Mouse (Mus musculus) brain, adult 2 months (tissue): ENCODE measurements around the gene Gusb.
"Not testable (repeated sequence)": the region's sequence is repeated elsewhere in the genome, so short reads cannot be mapped to it uniquely, and the experiment has no call there.

Experiments
- DNase-seq: peaks from one replicate; pipeline ENCODE4 v3.0.0; 2011; ENCODE audit warnings: low read depth, low spot score

Gene Gusb

GRCm38 (mm10) chr5:130002301-130003146, at the start of gene Gusb:
Gusb (minus strand) TSS chr5:130003049.
- peak; percentile 89 for DNase-seq

- peak; percentile 60 for DNase-seq
Observed at GRCm38 (mm10) chr5:130052510-130052909, 49.7 kb upstream of the Gusb start.

GRCm38 (mm10) chr5:130051073-130051860, 48.4 kb upstream of the Gusb start:
- DNase-seq: peak; percentile 67

GRCm38 (mm10) chr5:130050416-130050815, 47.6 kb upstream of the Gusb start:
- peak; percentile 94 for DNase-seq

GRCm38 (mm10) chr5:130048786-130049520, 46.1 kb upstream of the Gusb start:
- DNase-seq: peak; percentile 68

- no peak for DNase-seq
Observed at GRCm38 (mm10) chr5:130047013-130047412, 44.2 kb upstream of the Gusb start.

GRCm38 (mm10) chr5:130046589-130046988, 43.7 kb upstream of the Gusb start:
- no peak for DNase-seq

- DNase-seq: no peak
Observed at GRCm38 (mm10) chr5:130046100-130046499, 43.3 kb upstream of the Gusb start.

GRCm38 (mm10) chr5:130044201-130044695, 41.4 kb upstream of the Gusb start:
- peak; percentile 92 for DNase-seq

GRCm38 (mm10) chr5:130043741-130044140, 40.9 kb upstream of the Gusb start:
- no peak for DNase-seq

GRCm38 (mm10) chr5:130041262-130041661, 38.4 kb upstream of the Gusb start:
- no peak for DNase-seq

GRCm38 (mm10) chr5:130040797-130041196, 37.9 kb upstream of the Gusb start:
- DNase-seq: no peak

GRCm38 (mm10) chr5:130037752-130038455, 35.1 kb upstream of the Gusb start:
- DNase-seq: peak; percentile 80

- DNase-seq: not testable (repeated sequence)
Observed at GRCm38 (mm10) chr5:130036300-130036699, 33.5 kb upstream of the Gusb start.

- DNase-seq: no peak
Observed at GRCm38 (mm10) chr5:130033869-130034268, 31.0 kb upstream of the Gusb start.

- no peak for DNase-seq
Observed at GRCm38 (mm10) chr5:130031410-130032390, 28.9 kb upstream of the Gusb start.

GRCm38 (mm10) chr5:130029142-130029897, 26.5 kb upstream of the Gusb start, which contains the start of the genes Asl and Crcp:
Asl (minus strand) TSS chr5:130029247.
Crcp (plus strand) TSS chr5:130029290.
- DNase-seq: peak; percentile 94

- no peak for DNase-seq
Observed at GRCm38 (mm10) chr5:130027696-130028095, 24.8 kb upstream of the Gusb start.

- DNase-seq: no peak
Observed at GRCm38 (mm10) chr5:130027134-130027533, 24.3 kb upstream of the Gusb start.
